Mouse (Mus musculus): ENCODE results near the gene Rnf40.
A peak's percentile ranks its signal among the peaks of the same experiment; 100 is the strongest.
"Not testable (repeated sequence)": the region's sequence is repeated elsewhere in the genome, so short reads cannot be mapped to it uniquely, and the experiment has no call there.

Gene Rnf40

GRCm38 (mm10) chr7:127602903-127603302, 14.3 kb downstream of the Rnf40 start:
- DNase-seq (ENCODE audit: low spot score): no peak

GRCm38 (mm10) chr7:127604256-127604655, 15.7 kb downstream of the Rnf40 start:
- no peak for DNase-seq (ENCODE audit: low spot score)

- DNase-seq (ENCODE audit: low spot score): no peak
Measured at GRCm38 (mm10) chr7:127607150-127607549, 18.6 kb downstream of the Rnf40 start.

- DNase-seq (ENCODE audit: low spot score): no peak
Measured at GRCm38 (mm10) chr7:127611011-127611410, 22.4 kb downstream of the Rnf40 start.

GRCm38 (mm10) chr7:127611561-127611960, 23.0 kb downstream of the Rnf40 start:
- no peak for DNase-seq (ENCODE audit: low spot score)

GRCm38 (mm10) chr7:127613501-127613900, 24.9 kb downstream of the Rnf40 start:
- no peak for DNase-seq (ENCODE audit: low spot score)

- DNase-seq (ENCODE audit: low spot score): no peak
Measured at GRCm38 (mm10) chr7:127614091-127614490, 25.5 kb downstream of the Rnf40 start.

GRCm38 (mm10) chr7:127614511-127614890, 25.9 kb downstream of the Rnf40 start:
- peak; percentile 63 for DNase-seq (ENCODE audit: low spot score)

- DNase-seq (ENCODE audit: low spot score): peak; percentile 95
Measured at GRCm38 (mm10) chr7:127614891-127615843, 26.6 kb downstream of the Rnf40 start, which contains the start of gene Zfp629. TSS of gene Zfp629 (minus strand) at chr7:127615797.

GRCm38 (mm10) chr7:127616336-127616735, 27.8 kb downstream of the Rnf40 start:
- DNase-seq (ENCODE audit: low spot score): no peak

GRCm38 (mm10) chr7:127616881-127617280, 28.3 kb downstream of the Rnf40 start:
- no peak for DNase-seq (ENCODE audit: low spot score)

- DNase-seq (ENCODE audit: low spot score): no peak
Measured at GRCm38 (mm10) chr7:127617962-127618361, 29.4 kb downstream of the Rnf40 start.

- DNase-seq (ENCODE audit: low spot score): not testable (repeated sequence)
Measured at GRCm38 (mm10) chr7:127618402-127618801, 29.8 kb downstream of the Rnf40 start.

- no peak for DNase-seq (ENCODE audit: low spot score)
Measured at GRCm38 (mm10) chr7:127626039-127626438, 37.5 kb downstream of the Rnf40 start.

- DNase-seq (ENCODE audit: low spot score): no peak
Measured at GRCm38 (mm10) chr7:127626471-127626870, 37.9 kb downstream of the Rnf40 start.

GRCm38 (mm10) chr7:127628646-127629045, 40.1 kb downstream of the Rnf40 start:
- no peak for DNase-seq (ENCODE audit: low spot score)

- no peak for DNase-seq (ENCODE audit: low spot score)
Measured at GRCm38 (mm10) chr7:127631416-127631815, 42.8 kb downstream of the Rnf40 start.

- DNase-seq (ENCODE audit: low spot score): peak; percentile 83
Measured at GRCm38 (mm10) chr7:127636963-127637362, 48.4 kb downstream of the Rnf40 start.

GRCm38 (mm10) chr7:127641260-127641659, 52.7 kb downstream of the Rnf40 start:
- no peak for DNase-seq (ENCODE audit: low spot score)

- DNase-seq (ENCODE audit: low spot score): no peak
Measured at GRCm38 (mm10) chr7:127642254-127642653, 53.7 kb downstream of the Rnf40 start.

- no peak for DNase-seq (ENCODE audit: low spot score)
Measured at GRCm38 (mm10) chr7:127646363-127646762, 57.8 kb downstream of the Rnf40 start.

- DNase-seq (ENCODE audit: low spot score): not testable (repeated sequence)
Measured at GRCm38 (mm10) chr7:127647576-127647975, 59.0 kb downstream of the Rnf40 start.

GRCm38 (mm10) chr7:127648516-127649201, 60.1 kb downstream of the Rnf40 start:
- no peak for DNase-seq (ENCODE audit: low spot score)
